Mouse (Mus musculus): ENCODE measurements around the gene Sdf2l1. TPM values are rescaled to one million over a fixed set of nuclear protein-coding genes. Genes with fewer than 3 reads are reported as not detected.

Sdf2l1 gene
- polyA plus RNA-seq, 2 experiments, result 35.8 to 38.8 TPM

DNA sequence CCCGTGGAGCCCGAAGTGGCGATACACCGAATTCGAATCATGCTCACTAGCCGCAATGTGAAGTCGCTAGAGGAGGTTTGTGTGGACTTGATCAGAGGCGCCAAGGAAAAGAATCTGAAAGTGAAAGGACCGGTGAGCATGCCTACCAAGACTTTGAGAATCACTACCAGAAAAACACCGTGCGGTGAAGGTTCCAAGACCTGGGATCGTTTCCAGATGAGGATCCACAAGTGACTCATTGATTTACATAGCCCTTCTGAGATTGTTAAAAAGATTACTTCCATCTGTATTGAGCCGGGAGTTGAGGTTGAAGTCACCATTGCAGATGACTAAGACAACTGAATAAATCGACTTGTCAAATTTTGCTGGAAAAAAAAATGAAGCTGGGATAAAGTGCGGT is 5.2 kb upstream of the Sdf2l1 start:
- H3K4me2 ChIP-seq (replicated peaks; ENCODE audit: low read depth, low read length, severe bottlenecking), result no peak overlapping the region
- H3K9ac ChIP-seq (ENCODE audit: low read depth, low read length, severe bottlenecking), result no peak overlapping the region
- no peak for TF ChIP-seq POLR2A (IDR thresholded peaks at IDR 0.05; ENCODE audit: borderline replicate concordance, extremely low read depth, insufficient read depth, insufficient read length)
- no peak overlapping the region for H3K4me3 ChIP-seq (replicated peaks; ENCODE audit: low read length)
- WGBS, result 74% methylated on average over 15 of the region's 15 CpGs
- no peaks in the 10 kb centered on the region for H3K36me3 ChIP-seq (ENCODE audit: control insufficient read depth, insufficient read depth, low read length)
- H3K4me1 ChIP-seq (ENCODE audit: control insufficient read depth, insufficient read depth, low read length), result no peaks in the 10 kb centered on the region
- ATAC-seq (ENCODE audit: low FRiP score, low read depth) (no peak), DNase-seq (ENCODE audit: low spot score) (no peak)
- H3K27me3 ChIP-seq (ENCODE audit: control insufficient read depth, insufficient read depth, low read length), result no peaks in the 10 kb centered on the region
- no peaks in the 10 kb centered on the region for H3K9me3 ChIP-seq (ENCODE audit: control insufficient read depth, low read length)
- no peak overlapping the region for H3K27ac ChIP-seq (replicated peaks; ENCODE audit: low read depth, low read length)

DNA sequence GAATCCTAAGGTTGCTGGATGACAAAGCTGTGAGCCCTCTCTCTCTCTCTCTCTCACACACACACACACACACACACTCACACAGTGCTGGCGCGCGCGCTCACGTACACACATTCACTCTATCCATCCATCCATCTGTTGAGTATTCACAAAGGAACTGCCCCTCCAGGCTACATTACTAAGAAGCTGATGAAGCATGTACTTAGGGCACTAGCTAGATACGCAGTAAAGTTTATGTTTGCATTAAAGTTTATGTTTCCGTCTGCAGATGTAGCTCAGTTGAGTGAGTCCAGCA is 670 bp upstream of the Sdf2l1 start:
- ATAC-seq (ENCODE audit: low FRiP score, low read depth), result no peak
- DNase-seq (ENCODE audit: low spot score), result no peak
- 26% methylated on average over 7 of the region's 7 CpGs for WGBS
- Histone ChIP-seq H3K27ac (replicated peaks; ENCODE audit: low read depth, low read length) (0 out of 2 replicates have a peak overlapping the region, but pooled peaks have one; percentile 28), H3K4me3 (replicated peaks; ENCODE audit: low read length) (peak overlapping the region; percentile 77), H3K27me3 (ENCODE audit: control insufficient read depth, insufficient read depth, low read length) (no peaks in the 10 kb centered on the region), H3K36me3 (ENCODE audit: control insufficient read depth, insufficient read depth, low read length) (no peaks in the 10 kb centered on the region), H3K4me2 (replicated peaks; ENCODE audit: low read depth, low read length, severe bottlenecking) (peak overlapping the region; percentile 95), H3K9ac (ENCODE audit: low read depth, low read length, severe bottlenecking) (peak overlapping the region; percentile 32), H3K9me3 (ENCODE audit: control insufficient read depth, low read length) (no peaks in the 10 kb centered on the region), H3K4me1 (ENCODE audit: control insufficient read depth, insufficient read depth, low read length) (peaks cover 5% of the 10 kb centered on the region; the same call in 1 of the 2 replicates)
- no peak for TF ChIP-seq POLR2A (IDR thresholded peaks at IDR 0.05; ENCODE audit: borderline replicate concordance, extremely low read depth, insufficient read depth, insufficient read length)

DNA sequence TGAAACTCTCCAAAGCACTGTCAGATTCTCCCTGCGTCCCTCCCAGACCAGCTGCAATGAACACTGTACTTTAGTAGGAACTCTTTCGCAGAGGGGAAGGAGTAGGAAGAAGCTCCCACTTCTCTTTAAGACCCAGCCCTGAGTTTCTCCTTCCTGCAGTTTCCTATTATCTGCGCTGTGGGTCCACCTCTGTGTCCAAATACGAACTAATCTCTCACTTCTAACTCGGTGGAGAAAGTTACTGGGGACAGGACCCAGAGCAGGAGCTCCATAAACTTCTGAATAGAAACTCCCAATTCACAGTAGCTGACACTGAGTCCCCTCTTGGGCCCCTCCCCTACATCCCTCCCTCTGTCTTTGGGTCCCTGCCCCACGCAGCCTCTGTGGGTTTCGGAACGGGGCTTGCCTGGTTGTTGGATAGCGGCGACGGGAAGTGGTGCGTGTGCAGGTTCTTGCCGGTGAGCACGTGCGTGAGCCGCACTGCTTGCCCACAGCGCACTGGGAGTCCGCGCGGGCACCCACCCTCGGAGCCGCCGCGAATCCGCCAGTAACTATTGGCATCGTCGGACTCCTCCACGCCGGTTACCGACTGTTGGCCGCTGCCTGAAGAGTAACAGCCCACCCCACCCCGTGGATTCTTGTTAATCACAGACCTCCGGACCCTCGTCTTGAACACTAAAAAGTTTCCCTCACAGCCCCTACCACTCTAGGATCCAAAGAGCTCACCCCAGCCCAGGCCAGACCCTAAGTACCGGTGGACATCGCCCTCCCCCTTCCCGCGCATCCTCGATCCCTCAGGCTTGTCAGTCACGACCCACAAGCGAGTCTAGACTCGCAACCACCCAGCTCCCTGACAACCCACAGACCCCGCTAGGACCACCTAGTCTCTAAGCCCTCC is 743 bp downstream of the Sdf2l1 start:
- ATAC-seq (ENCODE audit: low FRiP score, low read depth), result no peak
- no peak for TF ChIP-seq POLR2A (IDR thresholded peaks at IDR 0.05; ENCODE audit: borderline replicate concordance, extremely low read depth, insufficient read depth, insufficient read length)
- H3K9me3 ChIP-seq (ENCODE audit: control insufficient read depth, low read length), result no peaks in the 10 kb centered on the region
- H3K9ac ChIP-seq (ENCODE audit: low read depth, low read length, severe bottlenecking), result peak overlapping the region; percentile 67
- DNase-seq (ENCODE audit: low spot score), result no peak
- H3K4me2 ChIP-seq (replicated peaks; ENCODE audit: low read depth, low read length, severe bottlenecking), result peak overlapping the region; percentile 95
- WGBS, result 3% methylated on average over 43 of the region's 43 CpGs
- H3K27me3 ChIP-seq (ENCODE audit: control insufficient read depth, insufficient read depth, low read length), result no peaks in the 10 kb centered on the region
- no peaks in the 10 kb centered on the region for H3K36me3 ChIP-seq (ENCODE audit: control insufficient read depth, insufficient read depth, low read length)
- H3K4me3 ChIP-seq (replicated peaks; ENCODE audit: low read length), result peak overlapping the region; percentile 77
- H3K4me1 ChIP-seq (ENCODE audit: control insufficient read depth, insufficient read depth, low read length), result peaks cover 5% of the 10 kb centered on the region; the same call in 1 of the 2 replicates
- H3K27ac ChIP-seq (replicated peaks; ENCODE audit: low read depth, low read length), result peak overlapping the region; percentile 75; the same call in 1 of the 2 replicates

DNA sequence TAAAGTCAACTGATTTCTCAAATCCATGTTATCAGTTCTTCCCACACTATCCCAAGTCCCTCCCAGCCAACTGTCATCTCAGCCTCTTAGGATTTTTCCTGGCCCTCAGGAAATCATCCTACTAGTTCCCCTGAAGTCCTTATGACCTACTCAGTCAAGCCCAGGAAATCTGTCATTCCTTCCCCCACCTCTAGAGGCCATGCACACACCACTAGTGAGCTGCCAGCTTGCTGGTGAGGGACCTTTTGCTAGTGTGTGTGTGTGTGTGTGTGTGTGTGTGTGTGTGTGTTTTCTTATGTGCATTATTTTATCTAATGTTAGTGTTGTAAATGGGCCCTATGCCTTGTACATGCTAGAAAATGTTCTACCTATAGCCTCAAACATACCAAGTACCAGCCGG is 4.9 kb downstream of the Sdf2l1 start:
- Histone ChIP-seq H3K9ac (ENCODE audit: low read depth, low read length, severe bottlenecking) (no peak overlapping the region), H3K27ac (replicated peaks; ENCODE audit: low read depth, low read length) (no peak overlapping the region), H3K9me3 (ENCODE audit: control insufficient read depth, low read length) (no peaks in the 10 kb centered on the region), H3K36me3 (ENCODE audit: control insufficient read depth, insufficient read depth, low read length) (0 out of 2 replicates have a peak, but pooled peaks cover 3% of the 10 kb centered on the region), H3K4me2 (replicated peaks; ENCODE audit: low read depth, low read length, severe bottlenecking) (no peak overlapping the region), H3K4me3 (replicated peaks; ENCODE audit: low read length) (no peak overlapping the region), H3K4me1 (ENCODE audit: control insufficient read depth, insufficient read depth, low read length) (peaks cover 20% of the 10 kb centered on the region), H3K27me3 (ENCODE audit: control insufficient read depth, insufficient read depth, low read length) (no peaks in the 10 kb centered on the region)
- no peak for TF ChIP-seq POLR2A (IDR thresholded peaks at IDR 0.05; ENCODE audit: borderline replicate concordance, extremely low read depth, insufficient read depth, insufficient read length)
- DNase-seq (ENCODE audit: low spot score), result peak; percentile 25
- 100% methylated on average over 1 of the region's 1 CpGs for WGBS
- no peak for ATAC-seq (ENCODE audit: low FRiP score, low read depth)

DNA sequence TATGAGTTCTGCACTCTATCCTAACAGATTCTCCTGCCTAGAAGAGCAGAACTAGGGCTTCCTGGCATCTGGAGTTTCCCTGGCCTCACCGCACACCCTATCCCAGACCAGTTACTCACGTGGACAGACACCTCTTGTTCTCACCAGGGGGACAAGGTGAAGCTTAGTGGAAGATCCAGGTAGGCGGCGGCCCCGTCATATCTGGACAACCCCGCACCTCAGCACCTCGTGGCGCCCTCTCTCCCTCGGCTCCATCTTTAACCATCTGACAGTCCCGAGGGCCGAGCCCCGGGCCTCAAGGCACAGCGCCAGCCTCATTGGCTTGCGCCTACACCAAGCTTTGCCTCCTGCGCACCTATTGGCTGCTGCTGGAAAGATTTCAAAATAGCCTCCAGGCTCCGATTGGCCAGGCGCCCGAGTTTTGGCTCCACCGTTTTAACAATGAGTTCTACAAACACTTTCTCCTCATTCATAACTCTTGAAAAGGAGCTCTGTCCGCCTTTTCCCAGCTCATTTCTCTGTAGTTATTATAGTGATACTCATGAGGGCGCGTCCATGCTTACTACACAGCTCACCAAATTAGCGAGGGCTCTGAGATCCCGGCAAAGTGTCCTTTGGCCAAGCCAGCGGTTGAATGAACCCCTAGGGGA is 7.2 kb downstream of the Sdf2l1 start, which contains the start of gene 2610318N02Rik:
Gene 2610318N02Rik, minus strand, starts transcription at position 297 of the 650 bp plus-strand sequence.
- peak within 1 kb of the TSS; percentile 39 for H3K4me3 ChIP-seq (replicated peaks; ENCODE audit: low read length)
- H3K27ac ChIP-seq (replicated peaks; ENCODE audit: low read depth, low read length), result peak within 1 kb of the TSS; percentile 16; the same call in 1 of the 2 replicates
- no peaks in the 10 kb centered on the region for H3K9me3 ChIP-seq (ENCODE audit: control insufficient read depth, low read length)
- H3K27me3 ChIP-seq (ENCODE audit: control insufficient read depth, insufficient read depth, low read length), result no peaks in the 10 kb centered on the region
- peak; percentile 88 for DNase-seq (ENCODE audit: low spot score)
- under 1% methylated on average over 24 of the region's 25 CpGs for WGBS
- H3K36me3 ChIP-seq (ENCODE audit: control insufficient read depth, insufficient read depth, low read length), result peaks cover 17% of the 10 kb centered on the region
- ATAC-seq (ENCODE audit: low FRiP score, low read depth), result peak; percentile 89
- TF ChIP-seq POLR2A (IDR thresholded peaks at IDR 0.05; ENCODE audit: borderline replicate concordance, extremely low read depth, insufficient read depth, insufficient read length), result peak; percentile 65; the same call in 1 of the 2 replicates
- H3K9ac ChIP-seq (ENCODE audit: low read depth, low read length, severe bottlenecking), result peak within 1 kb of the TSS; percentile 55
- H3K4me2 ChIP-seq (replicated peaks; ENCODE audit: low read depth, low read length, severe bottlenecking), result peak within 1 kb of the TSS; percentile 53
- peaks cover 15% of the 10 kb centered on the region for H3K4me1 ChIP-seq (ENCODE audit: control insufficient read depth, insufficient read depth, low read length)

Data from limb, embryonic 14.5 days (tissue).